Mouse (Mus musculus) stomach, postnatal 0 days (tissue): ENCODE data around the gene Mgat4b.

Experiments used
- CTCF ChIP-seq: IDR thresholded peaks from 2 replicates; pipeline ENCODE4 v1.5.1; 2016; ENCODE audit warnings: antibody characterized with exemption, low read depth, mild to moderate bottlenecking, moderate library complexity
- EP300 ChIP-seq: optimal IDR thresholded peaks from 2 replicates; pipeline ENCODE3; 2016; ENCODE audit warnings: antibody characterized with exemption

- TF ChIP-seq EP300 (no peak), CTCF (no peak)
These were observed 801 bp downstream of the Mgat4b start for GRCm38 (mm10) chr11:50211322-50212059.
